Mouse (Mus musculus): ENCODE measurements around the gene Gm20509.

DNA sequence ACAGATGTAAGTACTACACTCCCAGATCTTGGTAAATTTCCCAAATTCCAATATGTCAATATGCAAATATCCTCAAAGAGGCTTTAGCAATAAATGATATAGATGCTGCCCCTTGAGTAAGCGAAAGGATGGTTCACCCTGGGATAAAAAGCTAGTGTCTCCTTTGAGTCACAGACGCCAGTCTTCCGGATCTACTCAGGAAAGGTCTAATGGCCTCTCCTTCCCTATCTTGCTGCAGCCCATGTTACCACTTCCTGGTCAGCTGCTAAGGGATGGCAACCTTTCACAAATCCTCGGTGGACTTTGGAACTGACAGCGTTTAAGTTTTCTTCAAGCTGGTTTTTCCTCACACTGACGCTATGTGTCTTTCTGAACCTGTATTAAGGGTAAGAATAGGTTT is 33.6 kb upstream of the Gm20509 start:
- TF ChIP-seq TAL1 (conservative IDR thresholded peaks at IDR 0.05; ENCODE audit: low read depth, low read length) (no peak), CTCF (IDR thresholded peaks at IDR 0.05; ENCODE audit: low read depth, low read length) (no peak)

All from G1E (cell line).